Mouse (Mus musculus): ENCODE data around the gene Pex5l.

The Pex5l gene

DNA sequence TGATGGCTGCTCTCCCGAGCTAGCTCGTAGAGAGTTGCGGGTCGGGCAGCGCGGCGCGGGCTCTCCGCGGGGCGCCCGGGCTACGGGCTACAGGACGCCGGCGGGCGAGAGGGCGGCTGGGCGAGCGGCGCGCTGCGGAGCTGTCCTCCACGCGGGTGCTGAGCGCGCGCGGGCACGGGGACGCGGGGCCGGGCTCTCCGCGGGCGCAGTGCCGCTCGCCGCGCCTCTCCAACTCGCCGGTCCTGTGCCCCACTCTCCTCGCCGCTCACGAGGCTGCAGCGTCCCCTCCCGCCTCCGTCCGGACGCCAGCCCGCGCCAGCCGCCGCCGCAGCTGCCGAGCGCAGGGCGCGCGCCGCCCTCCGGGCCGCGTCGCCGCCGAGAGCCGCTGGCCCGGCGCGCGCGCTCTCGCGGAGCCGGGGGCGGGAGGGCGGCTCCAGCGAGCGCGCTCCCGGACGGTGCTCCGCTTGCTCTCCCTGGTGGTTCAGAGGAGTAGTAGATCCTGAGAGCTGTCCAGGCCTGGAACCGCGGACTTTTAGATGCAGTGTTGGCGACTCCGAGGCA is at the start of gene Pex5l:
Pex5l (minus strand) TSS at position 347 of the 561 bp plus-strand sequence.
- DNase-seq (ENCODE audit: low spot score): peak; percentile 76

DNA sequence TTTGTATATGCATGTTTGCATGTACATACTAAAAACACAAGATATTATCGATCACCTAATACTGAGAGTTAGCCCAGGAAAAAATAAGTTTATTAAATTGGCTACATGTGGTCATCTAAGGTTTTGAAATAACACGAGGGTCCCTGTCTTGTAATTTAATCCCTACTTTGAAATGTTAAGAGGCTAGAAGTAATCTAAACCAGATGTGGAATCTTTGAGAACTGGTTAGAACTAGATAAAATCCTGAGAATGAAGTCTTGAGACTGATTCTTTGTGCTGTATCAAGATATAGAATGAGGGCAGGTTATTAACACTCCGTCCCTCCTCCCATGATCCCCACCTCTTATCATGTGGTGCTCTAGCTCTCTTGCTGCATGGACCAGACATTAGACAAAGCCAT is 22.1 kb upstream of the Pex5l start:
- no peak for DNase-seq (ENCODE audit: low spot score)

DNA sequence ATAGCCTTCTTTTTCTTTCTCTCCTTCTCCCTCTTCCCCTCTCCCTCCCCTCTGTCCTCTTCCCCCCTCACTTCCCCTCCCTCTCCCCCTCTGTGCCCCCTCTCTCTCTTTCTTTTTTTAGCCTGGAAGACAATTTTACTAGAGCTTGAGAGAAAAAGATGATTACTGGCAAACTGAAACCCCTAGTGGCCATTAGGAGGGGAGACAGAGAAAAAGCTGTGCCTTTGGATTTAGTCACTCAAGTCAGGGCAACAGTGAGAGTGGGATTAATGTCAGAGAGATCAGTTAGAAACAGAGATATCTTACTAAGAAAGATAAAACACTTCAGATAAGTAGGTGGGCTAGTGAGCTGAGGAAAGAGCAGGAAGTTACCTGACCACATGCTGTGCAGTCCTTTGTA is 20.8 kb upstream of the Pex5l start:
- no peak for DNase-seq (ENCODE audit: low spot score)

DNA sequence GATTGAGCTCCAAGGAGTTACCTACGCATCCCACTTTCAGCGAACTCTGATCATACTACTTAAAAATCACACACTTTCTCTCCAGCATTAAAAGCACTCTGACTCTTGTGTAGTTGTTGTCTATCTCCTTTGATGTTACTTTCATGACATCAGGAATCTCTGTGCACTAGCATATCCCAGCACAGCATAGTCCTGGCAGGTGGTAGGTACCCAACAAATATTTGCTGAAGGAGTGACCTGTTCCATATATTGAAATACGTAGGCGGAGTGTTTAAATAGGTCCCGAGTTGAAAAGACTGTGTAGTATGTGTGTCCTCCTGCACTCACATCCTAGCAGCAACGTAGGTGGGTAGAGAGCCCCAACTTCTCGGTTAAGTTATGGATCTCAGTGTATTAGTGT is 545 bp upstream of the Pex5l start:
- DNase-seq (ENCODE audit: low spot score): no peak

DNA sequence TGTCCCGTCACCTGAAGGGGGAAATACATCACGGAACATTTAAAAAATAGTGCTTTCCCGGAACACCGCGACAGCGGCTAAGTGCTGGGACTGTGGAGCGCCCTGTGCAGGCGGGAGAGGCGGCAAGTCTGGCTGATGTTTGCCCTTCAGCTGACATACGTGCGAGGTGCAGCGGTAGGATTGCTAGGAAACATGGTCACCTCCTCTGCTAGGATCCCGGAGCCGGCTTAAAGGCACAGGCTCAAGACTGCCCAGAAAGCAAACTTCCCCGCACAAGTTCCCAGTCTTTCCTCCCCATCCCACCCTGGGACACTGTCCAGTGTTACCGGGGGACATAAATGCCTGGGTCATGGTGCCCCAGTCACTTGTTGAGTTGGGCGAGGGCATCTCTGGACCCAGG is 649 bp downstream of the Pex5l start:
- peak; percentile 41 for DNase-seq (ENCODE audit: low spot score)

DNA sequence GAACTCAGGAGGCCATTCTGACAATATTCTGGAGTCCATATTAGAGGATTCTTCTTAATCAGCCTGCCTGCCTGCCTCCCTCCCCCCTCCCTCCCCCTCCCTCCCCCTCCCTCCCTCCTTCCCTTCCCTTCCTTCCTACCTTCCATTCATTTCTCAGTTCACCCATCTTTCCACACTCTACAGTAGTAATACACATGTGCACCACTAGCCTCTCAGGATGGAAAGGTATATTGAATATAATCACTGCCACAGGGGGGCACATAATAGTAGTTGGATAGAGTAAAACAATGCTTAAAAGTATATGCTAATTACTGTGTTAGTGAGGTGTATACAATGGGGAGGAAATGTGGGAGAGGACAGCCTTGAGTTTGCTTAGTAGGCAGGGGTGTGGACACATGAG is 13.1 kb downstream of the Pex5l start:
- DNase-seq (ENCODE audit: low spot score): no peak

DNA sequence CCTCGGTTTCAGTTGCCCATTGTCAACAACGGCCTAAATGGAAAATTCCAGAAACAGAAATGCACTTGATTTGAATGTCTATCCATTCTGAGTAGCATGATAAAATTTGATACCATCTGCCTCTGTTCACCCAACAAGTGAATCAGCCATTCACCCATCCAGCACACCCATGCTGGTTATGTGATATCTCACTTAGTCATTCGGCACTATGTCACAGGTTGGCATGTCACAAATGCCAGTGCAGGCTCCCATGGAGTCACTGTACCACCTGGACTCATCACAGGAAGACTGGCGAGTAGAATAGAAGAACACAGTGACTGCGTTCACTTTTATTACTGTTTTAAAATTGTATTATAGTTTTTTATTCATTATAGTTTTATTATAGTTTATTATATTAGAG is 18.3 kb downstream of the Pex5l start:
- no peak for DNase-seq (ENCODE audit: low spot score)

DNA sequence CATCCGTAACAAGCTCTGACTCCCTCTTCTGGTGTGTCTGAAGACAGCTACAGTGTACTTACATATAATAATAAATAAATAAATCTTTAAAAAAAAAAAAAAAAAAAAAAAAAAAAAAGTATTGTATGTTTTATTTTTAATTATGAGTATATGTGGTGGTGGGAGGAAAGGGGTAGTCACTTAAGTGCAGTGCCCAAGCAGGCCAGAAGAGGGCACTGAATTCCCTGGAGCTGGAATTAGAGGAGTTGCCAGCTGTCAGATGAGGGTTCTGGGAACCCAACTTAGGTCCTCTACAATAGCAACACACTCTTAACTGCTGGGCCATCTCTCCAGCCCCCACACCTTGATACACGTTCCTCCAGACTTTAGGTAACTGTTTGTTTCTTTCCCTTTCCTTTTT is 37.3 kb downstream of the Pex5l start:
- DNase-seq (ENCODE audit: low spot score): no peak

DNA sequence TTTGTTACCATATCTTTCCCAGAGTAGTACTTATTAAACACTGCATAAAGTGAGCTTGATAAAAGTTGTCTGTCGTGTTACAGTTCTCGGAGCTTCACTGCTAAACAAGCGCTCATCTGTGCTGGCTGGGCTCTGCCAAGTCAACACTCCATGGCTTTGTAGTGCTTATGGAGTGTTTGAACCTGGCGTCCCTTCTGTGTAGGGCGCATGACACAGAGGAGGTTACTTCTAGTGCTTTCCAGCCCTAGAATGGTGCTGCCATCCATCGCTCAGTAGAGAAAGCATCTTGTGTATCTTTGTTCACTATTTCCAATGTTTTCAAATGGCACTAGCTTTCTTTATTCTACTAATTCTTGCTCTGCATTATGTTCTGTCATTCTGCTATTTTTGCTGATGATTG is 39.5 kb downstream of the Pex5l start:
- no peak for DNase-seq (ENCODE audit: low spot score)

DNA sequence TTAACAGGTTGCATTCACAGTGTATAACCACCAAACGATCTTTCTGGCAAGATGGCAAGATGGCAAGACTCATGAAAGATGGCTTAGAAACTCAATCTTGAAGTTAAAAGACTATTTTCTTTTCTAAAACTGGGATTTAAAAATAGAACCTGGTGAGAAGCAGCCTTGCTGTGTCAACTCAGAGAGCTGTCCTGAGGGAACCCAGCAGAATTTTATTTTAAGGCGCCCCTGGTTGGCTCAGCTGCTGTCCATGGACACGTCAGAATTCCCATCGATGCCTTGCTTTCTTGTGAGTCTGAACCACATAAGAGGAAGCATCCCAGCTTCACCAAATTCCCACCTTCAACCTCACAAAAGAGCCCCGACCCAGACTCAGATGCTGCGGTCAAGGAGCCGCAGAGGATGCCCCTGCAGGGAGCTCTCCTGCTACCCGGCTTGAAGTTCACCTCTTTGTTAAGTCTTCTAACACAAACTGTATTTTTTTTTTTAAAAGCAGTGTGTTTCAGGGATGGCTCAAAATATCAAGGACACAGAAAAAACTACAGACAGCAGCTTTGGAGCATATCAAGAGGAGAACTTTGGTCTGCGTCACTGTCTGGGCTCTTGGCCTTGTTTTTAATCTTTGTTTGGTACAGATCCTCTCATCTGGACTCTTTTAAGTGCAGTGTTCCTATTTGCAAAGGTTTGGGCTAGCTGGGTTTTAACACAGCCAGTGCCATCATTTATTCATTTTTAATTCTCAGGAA is 44.3 kb downstream of the Pex5l start:
- no peak for DNase-seq (ENCODE audit: low spot score)

DNA sequence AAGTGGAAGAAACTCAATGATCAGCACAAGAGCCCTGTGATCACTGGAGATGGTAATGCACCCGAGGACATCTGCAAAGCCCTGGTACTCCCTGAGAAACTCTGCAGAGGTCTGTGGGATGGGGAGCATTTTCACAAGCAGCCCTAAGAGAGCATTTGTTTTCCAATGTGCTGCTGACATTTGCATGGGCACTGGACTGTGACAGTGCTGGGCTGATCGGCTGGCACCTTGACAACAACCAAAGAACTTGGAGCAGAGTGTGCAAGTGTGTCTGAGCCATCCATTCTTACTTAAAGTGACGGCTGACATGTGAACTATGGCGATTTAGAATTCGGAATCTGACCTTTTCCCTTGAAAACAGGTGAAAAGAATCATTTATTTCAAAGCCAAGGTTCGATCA is 49.4 kb downstream of the Pex5l start:
- DNase-seq (ENCODE audit: low spot score): no peak

DNA sequence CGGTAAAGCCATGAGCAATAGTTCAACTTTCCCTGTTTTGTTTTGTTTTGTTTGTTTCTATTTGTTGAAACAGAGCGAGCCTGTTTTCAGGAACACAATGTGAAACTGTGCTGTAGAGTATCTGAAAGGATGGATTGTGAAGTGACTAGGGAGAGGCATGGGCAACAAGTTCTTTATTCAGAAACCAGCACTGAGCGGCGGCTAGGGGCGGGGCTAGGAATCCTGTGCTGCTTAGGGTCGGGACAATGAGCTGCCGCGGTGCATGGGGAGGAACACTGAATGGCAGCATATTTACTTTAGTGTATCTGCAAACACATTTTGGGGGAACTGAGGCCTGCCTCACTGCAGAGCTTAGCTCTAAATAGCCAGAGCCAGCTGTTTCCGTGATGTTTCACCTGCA is 53.0 kb downstream of the Pex5l start:
- DNase-seq (ENCODE audit: low spot score): no peak

DNA sequence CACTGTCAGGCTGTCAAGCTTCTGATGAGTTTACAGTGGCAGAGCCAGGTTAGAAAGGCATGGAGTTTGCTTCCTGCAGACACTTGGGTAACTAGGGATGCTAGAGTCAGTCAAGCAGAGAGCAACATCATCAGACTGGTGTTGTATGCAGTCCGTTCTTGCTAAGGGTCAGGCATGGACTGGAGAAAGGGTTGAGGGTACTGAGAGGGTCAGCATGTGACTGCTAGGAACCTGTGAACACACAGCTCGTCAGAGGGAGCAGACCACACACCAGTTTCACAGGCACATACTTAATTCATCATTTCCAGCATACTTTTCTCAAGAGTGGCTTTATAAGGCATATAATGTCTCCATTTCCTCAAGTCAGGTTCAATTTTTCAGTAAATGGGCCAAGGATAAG is 53.6 kb downstream of the Pex5l start:
- no peak for DNase-seq (ENCODE audit: low spot score)

DNA sequence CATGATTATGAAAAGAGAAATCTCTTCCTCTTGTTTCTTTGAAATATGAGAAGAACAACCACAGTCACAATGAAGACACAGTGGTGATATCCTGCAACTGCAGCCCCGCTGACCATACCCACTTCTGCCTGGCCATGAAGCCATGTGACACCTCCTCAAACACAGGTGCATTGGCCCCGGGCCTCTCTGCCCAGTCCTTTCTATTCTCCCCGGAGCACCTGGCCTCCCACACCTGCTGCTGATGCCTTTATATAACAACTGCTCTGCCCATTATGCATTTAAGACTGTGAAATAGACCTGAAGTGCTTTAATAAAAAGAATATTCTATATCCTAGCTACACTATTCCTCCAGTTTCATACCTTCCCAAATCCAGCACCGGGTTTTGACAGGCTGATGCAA is 54.8 kb downstream of the Pex5l start:
- DNase-seq (ENCODE audit: low spot score): no peak

DNA sequence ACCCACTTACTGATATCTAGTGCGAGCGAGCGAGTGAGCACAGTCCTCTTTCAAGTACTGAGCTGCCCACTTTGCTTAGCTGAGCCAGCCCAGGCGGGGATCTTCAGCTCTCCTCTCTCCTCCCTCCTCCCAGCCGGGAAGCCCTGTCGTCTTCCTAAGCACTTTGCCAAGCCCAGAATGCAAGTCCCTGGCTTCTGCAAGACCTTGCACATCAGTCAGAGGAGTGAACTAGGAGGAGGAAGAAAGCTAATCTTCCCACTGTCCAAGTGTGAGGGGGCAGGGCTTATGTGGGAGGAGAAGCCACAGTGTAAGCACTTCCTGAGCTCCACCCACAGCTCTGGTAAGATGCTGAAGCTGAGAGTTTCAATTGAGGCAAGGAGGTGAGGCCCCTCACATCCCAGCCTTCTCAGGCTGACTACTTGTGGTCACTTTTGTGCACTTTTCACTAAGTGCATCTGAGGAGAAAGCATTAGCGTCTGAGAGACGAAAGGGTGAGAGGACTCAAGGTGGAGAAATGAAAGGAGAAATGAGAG is 60.2 kb downstream of the Pex5l start:
- DNase-seq (ENCODE audit: low spot score): no peak

DNA sequence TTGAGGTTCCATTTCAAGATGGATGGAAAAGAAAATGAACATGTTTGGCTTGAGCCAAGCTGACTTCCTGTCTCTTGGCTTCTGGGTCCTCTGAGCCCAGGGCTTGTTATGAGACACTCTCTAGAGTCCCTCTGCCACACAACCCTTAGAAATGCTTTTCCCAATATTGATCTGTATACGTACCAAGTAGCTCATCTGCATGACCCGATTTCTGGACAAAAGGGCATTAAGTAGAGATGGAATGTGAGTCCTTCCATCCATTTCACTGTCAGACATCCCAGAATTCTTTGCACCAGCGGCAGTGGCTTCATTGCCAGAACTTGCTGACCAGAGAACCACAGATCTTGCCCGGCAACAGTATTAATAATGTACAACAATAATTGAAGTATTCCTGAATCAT is 61.3 kb downstream of the Pex5l start:
- DNase-seq (ENCODE audit: low spot score): no peak

DNA sequence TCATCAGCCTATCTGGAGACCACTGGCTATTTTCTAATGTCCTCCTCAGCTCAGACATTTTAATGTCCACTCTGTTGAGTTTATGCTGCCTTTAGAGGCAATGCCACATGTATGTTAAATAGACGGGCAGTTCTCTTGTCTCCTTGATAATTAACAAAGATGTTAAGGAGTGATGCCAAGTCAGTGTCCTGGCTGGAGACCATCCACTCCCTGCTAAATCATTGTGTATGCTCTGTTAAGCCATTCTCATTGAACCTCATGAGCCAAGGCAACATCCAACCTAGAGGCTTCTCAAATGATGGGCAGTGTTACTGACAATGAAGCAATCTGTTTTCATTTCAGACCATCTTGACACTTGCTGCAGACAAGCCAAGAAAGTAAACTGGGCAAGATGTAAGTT is 63.4 kb downstream of the Pex5l start:
- DNase-seq (ENCODE audit: low spot score): no peak

DNA sequence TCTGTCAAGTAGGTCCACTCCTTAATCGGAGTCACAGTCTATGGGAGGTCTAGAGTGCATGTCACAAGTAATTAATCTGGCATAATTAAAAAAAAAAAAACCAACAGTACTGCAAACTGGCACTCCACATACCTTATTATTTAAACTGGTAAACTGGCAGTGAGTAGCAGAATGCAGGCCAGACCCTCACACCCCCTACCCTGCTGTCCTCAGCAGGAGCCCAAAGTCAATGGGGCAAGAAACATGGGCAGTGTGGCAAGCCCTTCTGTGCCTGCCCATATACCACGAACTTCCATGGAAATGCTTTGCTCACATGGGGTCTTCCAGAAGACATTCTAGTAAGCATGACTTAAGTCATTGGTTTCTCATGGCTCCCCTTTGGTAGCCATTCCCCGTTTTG is 63.9 kb downstream of the Pex5l start:
- DNase-seq (ENCODE audit: low spot score): no peak

DNA sequence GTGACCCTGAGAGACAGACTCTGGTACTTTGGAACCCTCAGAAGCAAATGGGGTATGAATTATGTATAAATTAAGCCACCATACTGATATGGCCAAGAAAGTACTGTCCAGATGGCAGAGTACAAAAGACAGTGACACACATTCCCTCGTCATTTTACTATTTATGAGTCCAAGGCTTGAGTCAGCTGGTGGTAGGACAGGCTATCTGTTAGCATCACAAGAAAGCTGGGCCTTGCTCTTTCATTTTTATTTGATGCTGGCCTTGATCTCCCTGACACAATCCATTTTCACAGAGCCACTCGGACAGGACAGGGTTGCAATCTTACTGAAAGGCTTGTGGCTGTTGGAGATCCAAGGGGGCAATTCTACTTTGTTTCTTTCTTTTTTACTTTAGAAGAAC is 67.4 kb downstream of the Pex5l start:
- DNase-seq (ENCODE audit: low spot score): no peak

DNA sequence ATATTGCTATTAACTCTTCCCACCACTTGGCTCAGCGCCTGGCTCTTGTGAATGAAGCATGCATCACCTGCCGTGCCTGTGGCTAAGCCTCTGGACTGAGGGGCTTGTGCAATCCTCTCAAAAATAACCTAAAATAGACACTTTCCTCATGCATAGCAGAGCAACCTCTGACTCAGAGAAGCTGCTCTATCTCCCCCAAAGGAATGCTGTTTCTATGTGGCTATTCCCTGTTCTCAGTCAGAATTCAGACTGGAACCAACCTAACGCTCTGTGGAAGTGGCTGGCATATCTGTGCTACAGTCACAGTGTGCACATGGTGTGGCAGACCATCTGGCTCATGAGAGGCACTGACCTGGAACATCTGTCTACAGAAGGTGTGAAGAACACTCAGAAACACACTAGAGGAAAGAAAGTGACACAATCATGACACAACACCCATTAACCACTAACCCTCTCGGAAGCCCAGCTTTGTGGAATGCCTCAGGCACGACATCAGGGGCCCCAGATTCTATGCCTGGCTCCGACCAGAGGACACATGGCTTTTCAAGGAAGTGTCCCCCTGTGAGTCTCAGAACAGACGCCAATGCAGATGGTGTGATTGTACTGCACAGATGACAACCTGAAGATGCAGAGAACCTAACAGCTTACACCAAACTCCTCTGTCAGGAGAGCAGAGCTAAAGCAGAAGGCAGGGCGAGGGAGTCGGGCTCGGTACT is 68.6 kb downstream of the Pex5l start:
- no peak for DNase-seq (ENCODE audit: low spot score)

DNA sequence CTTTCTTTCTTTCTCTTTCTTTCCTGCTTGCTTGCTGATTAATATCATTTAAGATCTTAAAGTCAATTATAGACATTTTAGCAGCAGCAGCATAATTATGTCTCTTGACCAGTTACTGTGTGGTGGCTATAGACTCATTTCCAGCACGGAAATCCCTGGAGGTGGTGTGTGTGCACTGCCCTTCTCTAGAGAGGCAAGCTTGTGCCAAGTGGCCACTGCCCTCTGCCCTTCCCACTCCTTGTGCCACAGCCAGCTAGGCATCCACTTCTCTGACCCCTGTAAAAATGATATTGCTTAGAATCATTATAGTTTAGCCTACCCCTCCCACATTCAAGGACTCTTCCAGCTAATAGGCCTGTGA is 69.2 kb downstream of the Pex5l start:
- DNase-seq (ENCODE audit: low spot score): no peak

DNA sequence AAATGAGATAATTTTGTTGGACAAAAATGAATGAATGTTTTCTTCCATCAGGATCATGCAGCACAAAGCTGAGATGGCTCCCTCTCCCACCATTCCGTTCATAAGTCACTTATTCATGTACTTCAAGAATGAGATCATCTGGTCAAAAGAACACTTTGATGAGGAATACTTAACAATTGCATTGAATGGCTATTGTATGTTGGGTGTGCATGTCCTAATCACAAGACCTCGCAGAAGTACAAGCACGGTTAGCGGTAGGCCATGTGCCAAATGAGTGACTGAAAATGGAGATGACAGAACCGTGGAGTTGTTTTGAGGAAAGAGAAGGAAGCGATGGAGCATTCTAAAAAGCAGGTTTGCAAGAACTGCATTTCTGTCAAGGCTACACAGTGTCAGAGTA is 72.3 kb downstream of the Pex5l start:
- no peak for DNase-seq (ENCODE audit: low spot score)

DNA sequence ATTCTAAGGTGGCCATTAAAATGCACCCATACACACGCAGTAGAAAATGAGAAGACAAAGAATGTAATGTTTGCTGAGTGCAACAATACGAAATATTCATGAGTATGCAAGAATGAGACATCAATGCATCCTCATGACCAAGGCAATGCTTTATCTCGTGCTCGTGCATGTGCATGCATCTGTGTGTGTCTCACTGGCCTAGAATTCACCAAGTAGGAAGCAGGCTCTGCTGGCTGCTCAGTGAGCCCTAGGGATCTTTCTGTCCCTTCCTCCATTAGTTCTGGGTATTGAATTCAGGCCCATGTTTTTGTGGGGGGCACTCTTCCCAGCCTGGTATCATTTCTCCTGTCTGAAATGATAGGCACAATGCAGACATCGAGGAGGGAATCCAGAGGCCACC is 74.9 kb downstream of the Pex5l start:
- DNase-seq (ENCODE audit: low spot score): no peak

DNA sequence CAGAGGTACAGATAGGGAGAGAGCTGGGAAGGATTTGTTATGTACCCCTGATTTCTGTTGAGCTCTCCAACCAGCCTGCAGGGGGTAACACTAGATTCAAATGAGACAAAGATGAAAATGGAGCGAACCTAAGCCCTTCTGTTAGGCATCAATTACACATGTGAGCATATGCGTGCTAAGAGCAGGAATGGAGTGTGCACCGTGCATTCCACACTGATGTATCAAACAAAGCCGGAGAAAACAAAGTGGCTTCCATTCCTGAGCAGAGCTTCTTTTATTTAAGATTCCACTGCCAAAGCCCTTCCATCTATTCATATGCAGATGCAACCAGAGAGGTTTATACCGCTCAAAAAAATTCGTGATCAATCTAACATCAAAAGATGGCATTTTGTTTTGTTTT is 79.5 kb downstream of the Pex5l start:
- no peak for DNase-seq (ENCODE audit: low spot score)

Data from testis, postnatal 10 days (tissue).